Mouse (Mus musculus) embryonic facial prominence, embryonic 15.5 days (tissue): ENCODE measurements at regions not wholly inside any gene's neighbourhood (a gene's known extent, or its start where the extent isn't known, plus 50 kb on each side); places are given as distances from the start of the nearest gene placed in this dataset.

Experiments used
- ATAC-seq: fragments of 200-750 bp; cut with Nextera tagmentation; 2 replicates; pipeline ENCODE4 v1.8.0; 2017; ENCODE audit warnings: low read depth, moderate TSS enrichment; ENCODE audit not compliant: insufficient number of reproducible peaks, low FRiP score, low TSS enrichment
- H3K27ac ChIP-seq: fragments of 300-500 bp; sonication (generic); replicated peaks from 2 replicates; pipeline ENCODE4 v1.5.1; 2015; ENCODE audit warnings: mild to moderate bottlenecking, inconsistent platforms
- H3K27me3 ChIP-seq: fragments of 300-500 bp; sonication (generic); 2 replicates; pipeline ENCODE4 v1.6.1; 2015; ENCODE audit warnings: inconsistent platforms
- H3K36me3 ChIP-seq: fragments of 300-500 bp; sonication (generic); 2 replicates; pipeline ENCODE4 v1.6.1; 2015; ENCODE audit warnings: mild to moderate bottlenecking, inconsistent platforms
- H3K4me1 ChIP-seq: fragments of 300-500 bp; sonication (generic); 2 replicates; pipeline ENCODE4 v1.6.1; 2015; ENCODE audit warnings: inconsistent platforms
- H3K4me2 ChIP-seq: fragments of 300-500 bp; sonication (generic); replicated peaks from 2 replicates; pipeline ENCODE4 v1.6.1; 2015; ENCODE audit warnings: mild to moderate bottlenecking, inconsistent platforms
- H3K4me3 ChIP-seq: fragments of 300-500 bp; sonication (generic); replicated peaks from 2 replicates; pipeline ENCODE4 v1.5.1; 2015; ENCODE audit warnings: mild to moderate bottlenecking, inconsistent platforms
- H3K9ac ChIP-seq: fragments of 300-500 bp; sonication (generic); 2 replicates; pipeline ENCODE4 v1.6.1; 2015; ENCODE audit warnings: inconsistent platforms
- H3K9me3 ChIP-seq: fragments of 300-500 bp; sonication (generic); replicated peaks from 2 replicates; pipeline ENCODE4 v1.6.1; 2016; ENCODE audit warnings: inconsistent platforms
- WGBS: fragments of 180-500 bp; shearing (Covaris S2); methylation state at CpG from one replicate; pipeline ENCODE4 v1.1.7; 2015; 5-methylcytosine and 5-hydroxymethylcytosine counted together

GRCm38 (mm10) chr9:91167871-91168270 is 194.3 kb upstream of the Zic4 start:
- no peak overlapping the region for H3K4me3 ChIP-seq
- no peak for ATAC-seq

GRCm38 (mm10) chr9:91193221-91193620 is 169.0 kb upstream of the Zic4 start:
- no peaks in the 10 kb centered on the region for H3K27me3 ChIP-seq
- ATAC-seq = no peak
- no peak overlapping the region for H3K9ac ChIP-seq
- no peaks in the 10 kb centered on the region for H3K4me1 ChIP-seq
- no peak overlapping the region for H3K4me2 ChIP-seq
- H3K4me3 ChIP-seq = no peak overlapping the region
- H3K27ac ChIP-seq = no peak overlapping the region
- H3K36me3 ChIP-seq = no peaks in the 10 kb centered on the region
- H3K9me3 ChIP-seq = no peaks in the 10 kb centered on the region
- WGBS = 84% methylated on average over 4 of the region's 4 CpGs

More at GRCm38 (mm10) chr9:91167871-91168270, 194.3 kb upstream of the Zic4 start:
- Histone ChIP-seq H3K9me3 (no peaks in the 10 kb centered on the region), H3K27ac (no peak overlapping the region), H3K4me2 (no peak overlapping the region), H3K9ac (no peak overlapping the region), H3K36me3 (no peaks in the 10 kb centered on the region), H3K4me1 (no peaks in the 10 kb centered on the region), H3K27me3 (no peaks in the 10 kb centered on the region)

- H3K9me3 ChIP-seq = no peaks in the 10 kb centered on the region
- H3K36me3 ChIP-seq = no peaks in the 10 kb centered on the region
- no peak overlapping the region for H3K27ac ChIP-seq
- H3K9ac ChIP-seq = no peak overlapping the region
- H3K27me3 ChIP-seq = no peaks in the 10 kb centered on the region
- H3K4me3 ChIP-seq = no peak overlapping the region
- H3K4me1 ChIP-seq = no peaks in the 10 kb centered on the region
- no peak for ATAC-seq
- H3K4me2 ChIP-seq = no peak overlapping the region
- WGBS = 87% methylated on average over 3 of the region's 3 CpGs
Measured at GRCm38 (mm10) chr9:91193954-91194353, 168.3 kb upstream of the Zic4 start.

GRCm38 (mm10) chr9:91207281-91207680 is 154.9 kb upstream of the Zic4 start:
- Histone ChIP-seq H3K27ac (no peak overlapping the region), H3K9me3 (no peaks in the 10 kb centered on the region), H3K4me2 (no peak overlapping the region), H3K27me3 (no peaks in the 10 kb centered on the region), H3K4me1 (no peaks in the 10 kb centered on the region), H3K9ac (no peak overlapping the region), H3K36me3 (no peaks in the 10 kb centered on the region), H3K4me3 (no peak overlapping the region)
- ATAC-seq = no peak
- 21% methylated on average over 2 of the region's 2 CpGs for WGBS

GRCm38 (mm10) chr9:91227673-91228440 is 134.4 kb upstream of the Zic4 start:
- no peak for ATAC-seq
- 42% methylated on average over 10 of the region's 10 CpGs for WGBS

GRCm38 (mm10) chr9:91228525-91228924 is 133.7 kb upstream of the Zic4 start:
- ATAC-seq = no peak
- no peaks in the 10 kb centered on the region for H3K27me3 ChIP-seq
- no peaks in the 10 kb centered on the region for H3K4me1 ChIP-seq
- H3K9me3 ChIP-seq = no peaks in the 10 kb centered on the region
- WGBS = 67% methylated on average over 5 of the region's 5 CpGs
- H3K4me3 ChIP-seq = no peak overlapping the region
- no peak overlapping the region for H3K27ac ChIP-seq
- no peak overlapping the region for H3K4me2 ChIP-seq
- no peak overlapping the region for H3K9ac ChIP-seq
- no peaks in the 10 kb centered on the region for H3K36me3 ChIP-seq

More at GRCm38 (mm10) chr9:91227673-91228440, 134.4 kb upstream of the Zic4 start:
- Histone ChIP-seq H3K27ac (no peak overlapping the region), H3K27me3 (no peaks in the 10 kb centered on the region), H3K9ac (no peak overlapping the region), H3K9me3 (no peaks in the 10 kb centered on the region), H3K4me3 (no peak overlapping the region), H3K4me1 (no peaks in the 10 kb centered on the region), H3K36me3 (no peaks in the 10 kb centered on the region), H3K4me2 (no peak overlapping the region)

- H3K9ac ChIP-seq = no peak overlapping the region
- H3K27ac ChIP-seq = no peak overlapping the region
- H3K4me2 ChIP-seq = no peak overlapping the region
- WGBS = 82% methylated on average over 1 of the region's 1 CpGs
- H3K36me3 ChIP-seq = no peaks in the 10 kb centered on the region
- H3K4me1 ChIP-seq = no peaks in the 10 kb centered on the region
- no peak overlapping the region for H3K4me3 ChIP-seq
- no peaks in the 10 kb centered on the region for H3K9me3 ChIP-seq
- ATAC-seq = no peak
- no peaks in the 10 kb centered on the region for H3K27me3 ChIP-seq
Measured at GRCm38 (mm10) chr9:91253886-91254285, 108.3 kb upstream of the Zic4 start.

GRCm38 (mm10) chr9:91291340-91291739 is 70.9 kb upstream of the Zic4 start:
- no peaks in the 10 kb centered on the region for H3K27me3 ChIP-seq
- no peak overlapping the region for H3K4me2 ChIP-seq
- H3K9me3 ChIP-seq = no peaks in the 10 kb centered on the region
- WGBS = 68% methylated on average over 3 of the region's 3 CpGs
- H3K36me3 ChIP-seq = no peaks in the 10 kb centered on the region
- no peaks in the 10 kb centered on the region for H3K4me1 ChIP-seq
- H3K27ac ChIP-seq = no peak overlapping the region
- no peak overlapping the region for H3K9ac ChIP-seq
- H3K4me3 ChIP-seq = no peak overlapping the region
- ATAC-seq = no peak
